Mouse (Mus musculus) heart, adult 2 months (tissue): ENCODE measurements around the gene Dalrd3. TPM values are rescaled to one million over a fixed set of nuclear protein-coding genes. Genes with fewer than 3 reads are reported as not detected.
A peak's percentile ranks its signal among the peaks of the same experiment; 100 is the strongest.

Experiments
- DNase-seq, 2 experiments: peaks; one replicate each; pipeline ENCODE4 v3.0.0; 2021
- H3K27ac ChIP-seq: fragments of 200-600 bp; 2 replicates; pipeline ENCODE4 v1.8.1; 2022
- H3K27me3 ChIP-seq: fragments of 200-500 bp; 2 replicates; pipeline ENCODE4 v1.6.1; 2012; ENCODE audit warnings: mild to moderate bottlenecking, low read length, inconsistent platforms, mixed read lengths; ENCODE audit not compliant: control insufficient read depth, insufficient read depth
- H3K36me3 ChIP-seq: fragments of 200-500 bp; 2 replicates; pipeline ENCODE4 v1.6.1; 2012; ENCODE audit warnings: low read length, inconsistent platforms; ENCODE audit not compliant: control insufficient read depth, insufficient read depth
- H3K4me1 ChIP-seq: fragments of 200-500 bp; 2 replicates; pipeline ENCODE4 v1.6.1; 2011; ENCODE audit warnings: low read length; ENCODE audit not compliant: control insufficient read depth, insufficient read depth
- H3K4me3 ChIP-seq: fragments of 200-600 bp; 2 replicates; pipeline ENCODE4 v1.8.1; 2022
- H3K79me2 ChIP-seq: fragments of 200-500 bp; replicated peaks from 2 replicates; pipeline ENCODE4 v1.6.1; 2012; ENCODE audit warnings: mild to moderate bottlenecking, inconsistent platforms, low read length, moderate library complexity, mixed read lengths; ENCODE audit not compliant: control insufficient read depth, insufficient read depth
- H3K9ac ChIP-seq: fragments of 200-500 bp; 2 replicates; pipeline ENCODE4 v1.6.1; 2012; ENCODE audit warnings: low read depth, mild to moderate bottlenecking, control low read depth, inconsistent platforms, low read length, mixed read lengths
- CTCF ChIP-seq: fragments of 200-600 bp; IDR thresholded peaks from 2 replicates; pipeline ENCODE4 v1.8.1; 2022; ENCODE audit warnings: antibody characterized with exemption, mild to moderate bottlenecking, moderate library complexity
- EP300 ChIP-seq: fragments of 200-500 bp; IDR thresholded peaks from 2 replicates; pipeline ENCODE4 v1.6.1; 2011; ENCODE audit warnings: low read depth, low read length, control low read depth; ENCODE audit not compliant: insufficient read depth
- POLR2A ChIP-seq: fragments of 200-500 bp; IDR thresholded peaks from 2 replicates; pipeline ENCODE4 v1.6.1; 2011; ENCODE audit warnings: mild to moderate bottlenecking, low read depth, low read length, control low read depth; ENCODE audit not compliant: insufficient read depth
- whole genome bisulfite sequencing: fragments of 180-500 bp; shearing (Covaris S2); methylation state at CpG from one replicate; pipeline ENCODE4 v1.1.7; 2018; 5-methylcytosine and 5-hydroxymethylcytosine counted together
- intact Hi-C: fragments of 180-260 bp; cut with DNase I; formaldehyde crosslinking; loops from one replicate; pipeline ENCODE4 v1.15.1; 2025
- long read RNA-seq: library from polyadenylated mRNA; stranded (forward); transcript quantifications from one replicate; pipeline ENCODE4 v2.0.0, GENCODE M21; 2021
- polyA plus RNA-seq: library from polyadenylated mRNA; depleted of rRNA; stranded (reverse); fragments of >200 nt; gene quantifications from 2 replicates; pipeline ENCODE4 v1.2.3, GENCODE M21; 2012; rRNA removed
- total RNA-seq, 2 experiments: library from RNA; stranded (reverse); gene quantifications; 2 replicates each; pipeline ENCODE4 v1.2.3; 2021

Dalrd3 gene
- total RNA-seq (10 to 100 TPM; 22.8 to 25.6 TPM), polyA plus RNA-seq (79.2 and 81.5 TPM in 2 replicates)
- long read RNA-seq, transcript Dalrd3-201 (12 exons, 1,746 nt) = major isoform, 9 of 13 reads
- long read RNA-seq, partial matches to known transcripts = 2 of 13 reads
- long read RNA-seq, other reads (novel, unspliced or antisense) = 2 of 13 reads

GRCm38 (mm10) chr9:108569381-108570206, at the start of gene Dalrd3:
Gene Dalrd3, plus strand, starts transcription at chr9:108569886.
- DNase-seq = peak; percentile 84 to 92
- Histone ChIP-seq H3K4me1 (peaks cover 7% of the 10 kb centered on the region), H3K79me2 (no peaks in the 10 kb centered on the region; the same call in 1 of the 2 replicates), H3K4me3 (peak within 1 kb of the TSS; percentile 67), H3K27me3 (no peaks in the 10 kb centered on the region), H3K9ac (peak within 1 kb of the TSS; percentile 55), H3K36me3 (no peaks in the 10 kb centered on the region), H3K27ac (peak within 1 kb of the TSS; percentile 41; the same call in 1 of the 2 replicates)
- TF ChIP-seq POLR2A (peak; percentile 56), EP300 (0 out of 2 replicates have a peak, but pooled peaks have one; percentile 34), CTCF (no peak)
- intact Hi-C loops = no loop called here
- WGBS = 5% methylated on average over 42 of the region's 42 CpGs

GRCm38 (mm10) chr9:108521604-108522003, 48.1 kb upstream of the Dalrd3 start:
- intact Hi-C loops = loop anchor here (2.0 kb wide), 1 partner anchor 29 kb away; no protein-coding TSS in a partner anchor
- Histone ChIP-seq H3K36me3 (peaks cover 35% of the 10 kb centered on the region), H3K4me1 (peaks cover 5% of the 10 kb centered on the region), H3K27ac (no peak overlapping the region), H3K4me3 (no peak overlapping the region), H3K79me2 (peaks cover 3% of the 10 kb centered on the region; the same call in 1 of the 2 replicates), H3K27me3 (no peaks in the 10 kb centered on the region), H3K9ac (no peak overlapping the region)
- TF ChIP-seq CTCF (no peak), POLR2A (no peak), EP300 (no peak)
- DNase-seq = no peak
- WGBS = 53% methylated on average over 2 of the region's 2 CpGs

DNA sequence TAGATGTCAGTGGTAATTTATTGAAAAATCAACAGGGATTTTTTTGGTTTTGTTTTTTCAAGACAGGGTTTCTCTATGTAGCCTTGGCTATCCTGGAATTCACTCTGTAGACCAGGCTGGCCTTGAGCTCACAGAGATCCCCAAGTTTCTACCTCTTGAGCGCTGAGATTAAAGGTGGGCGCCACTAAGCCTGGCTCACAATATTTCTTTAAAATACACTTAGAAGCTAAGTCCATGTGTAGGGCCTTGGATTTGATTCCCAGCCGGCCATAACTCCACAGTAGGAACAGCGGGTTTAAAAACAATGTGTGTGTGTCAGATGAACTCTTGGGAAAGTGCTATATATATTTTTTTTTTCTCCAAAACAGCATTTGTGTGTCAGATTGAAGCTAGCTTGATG, 46.3 kb upstream of the Dalrd3 start:
- Histone ChIP-seq H3K4me1 (peaks cover 5% of the 10 kb centered on the region), H3K27me3 (no peaks in the 10 kb centered on the region), H3K4me3 (no peak overlapping the region), H3K27ac (no peak overlapping the region), H3K79me2 (peaks cover 7% of the 10 kb centered on the region; the same call in 1 of the 2 replicates), H3K9ac (no peak overlapping the region), H3K36me3 (peaks cover 35% of the 10 kb centered on the region)
- 95% methylated on average over 4 of the region's 4 CpGs for WGBS
- no peak for TF ChIP-seq EP300
- no peak for DNase-seq
- intact Hi-C loops = loop anchor here (2.0 kb wide), 1 partner anchor 27 kb away; no protein-coding TSS in a partner anchor

DNA sequence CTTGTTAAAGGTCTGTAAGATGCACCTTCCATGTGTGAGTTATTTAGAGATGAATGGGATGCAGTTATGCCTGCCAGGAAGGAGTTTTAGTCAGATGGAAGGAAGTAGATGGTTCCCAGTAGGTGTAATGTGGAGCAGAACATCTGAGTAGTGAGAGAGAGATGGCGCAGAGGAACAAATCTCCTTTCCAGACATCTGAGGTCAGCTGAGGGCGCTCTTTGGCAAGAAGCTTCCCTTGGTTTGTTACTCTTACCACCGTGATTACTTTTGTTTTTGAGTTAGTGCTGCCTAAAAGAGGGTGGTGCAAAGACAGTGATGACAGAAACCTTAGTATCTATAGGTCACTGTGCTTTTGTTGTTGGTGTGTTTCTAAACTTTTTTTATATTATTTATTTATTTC, 44.3 kb upstream of the Dalrd3 start:
- Histone ChIP-seq H3K36me3 (peaks cover 19% of the 10 kb centered on the region), H3K27me3 (no peaks in the 10 kb centered on the region), H3K9ac (no peak overlapping the region), H3K27ac (no peak overlapping the region), H3K79me2 (peaks cover 4% of the 10 kb centered on the region; the same call in 1 of the 2 replicates), H3K4me1 (peaks cover 2% of the 10 kb centered on the region), H3K4me3 (no peak overlapping the region)
- TF ChIP-seq POLR2A = no peak
- 0 out of 2 replicates have a peak, but pooled peaks have one; percentile 13 for TF ChIP-seq CTCF
- no peak for TF ChIP-seq EP300
- intact Hi-C loops = no loop called here
- WGBS = 25% methylated on average over 3 of the region's 3 CpGs
- DNase-seq = no peak

DNA sequence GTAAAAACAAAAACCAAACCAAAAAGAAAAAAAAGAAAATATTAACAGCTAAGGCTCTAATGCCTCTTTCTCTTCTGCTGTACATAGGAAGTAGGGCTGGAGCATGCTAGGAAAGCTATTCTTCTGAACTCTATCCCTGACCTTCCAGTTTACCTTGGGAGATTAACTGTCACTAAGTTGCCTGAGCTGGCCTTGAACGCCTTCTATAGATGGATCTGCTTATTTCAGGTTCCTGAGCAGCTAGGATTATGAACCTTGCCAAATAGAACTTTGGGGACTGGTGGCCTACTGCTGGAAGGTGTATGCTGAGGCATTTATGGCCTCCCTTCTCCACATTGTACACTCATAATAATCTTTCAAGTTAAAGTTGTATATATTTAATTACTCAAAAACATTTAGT, 38.7 kb upstream of the Dalrd3 start:
- TF ChIP-seq EP300 (no peak), POLR2A (no peak), CTCF (no peak)
- intact Hi-C loops = no loop called here
- no peak overlapping the region for H3K27ac ChIP-seq
- no peak overlapping the region for H3K9ac ChIP-seq
- 74% methylated on average over 1 of the region's 1 CpGs for WGBS
- H3K36me3 ChIP-seq = peaks cover 9% of the 10 kb centered on the region
- H3K79me2 ChIP-seq = peaks cover 6% of the 10 kb centered on the region
- DNase-seq = no peak
- no peaks in the 10 kb centered on the region for H3K27me3 ChIP-seq
- no peak overlapping the region for H3K4me3 ChIP-seq
- no peaks in the 10 kb centered on the region; the same call in 1 of the 2 replicates for H3K4me1 ChIP-seq

GRCm38 (mm10) chr9:108531496-108531895, 38.2 kb upstream of the Dalrd3 start:
- peaks cover 6% of the 10 kb centered on the region; the same call in 1 of the 2 replicates for H3K36me3 ChIP-seq
- intact Hi-C loops = no loop called here
- no peak overlapping the region for H3K4me3 ChIP-seq
- WGBS = 93% methylated on average over 1 of the region's 1 CpGs
- H3K27ac ChIP-seq = no peak overlapping the region
- no peaks in the 10 kb centered on the region; the same call in 1 of the 2 replicates for H3K4me1 ChIP-seq
- H3K27me3 ChIP-seq = no peaks in the 10 kb centered on the region
- peaks cover 6% of the 10 kb centered on the region for H3K79me2 ChIP-seq
- no peak for DNase-seq
- TF ChIP-seq CTCF (no peak), POLR2A (no peak), EP300 (no peak)
- H3K9ac ChIP-seq = no peak overlapping the region
